Mouse (Mus musculus) megakaryocyte, embryonic 14.5 days (primary cell): ENCODE data around the gene Nat8f2. TPM values are rescaled to one million over a fixed set of nuclear protein-coding genes. Genes with fewer than 3 reads are reported as not detected.
"Not testable (repeated sequence)": the region's sequence is repeated elsewhere in the genome, so short reads cannot be mapped to it uniquely, and the experiment has no call there.

Experiments used
- H3K27me3 ChIP-seq: replicated peaks from 2 replicates; pipeline ENCODE3; 2012; ENCODE audit warnings: inconsistent platforms
- H3K36me3 ChIP-seq: replicated peaks from 2 replicates; pipeline ENCODE3; 2012; ENCODE audit warnings: low read length, inconsistent platforms, mixed read lengths
- H3K4me1 ChIP-seq: 2 replicates; pipeline ENCODE4 v1.6.1; 2012; ENCODE audit warnings: inconsistent platforms
- H3K4me3 ChIP-seq: replicated peaks from 2 replicates; pipeline ENCODE3; 2012; ENCODE audit warnings: moderate library complexity, mild to moderate bottlenecking, inconsistent platforms
- H3K9me3 ChIP-seq: 2 replicates; pipeline ENCODE4 v1.6.1; 2012; ENCODE audit warnings: inconsistent platforms
- FLI1 ChIP-seq: IDR thresholded peaks from 2 replicates; pipeline ENCODE4 v1.6.1; 2012; ENCODE audit warnings: low read length, inconsistent platforms, mixed read lengths
- GATA1 ChIP-seq: IDR thresholded peaks from 3 replicates; pipeline ENCODE4 v1.6.1; 2012; ENCODE audit warnings: mixed read lengths, low read length, inconsistent platforms, borderline replicate concordance
- polyA plus RNA-seq: library from polyadenylated mRNA; stranded (reverse); fragments of >175 nt; gene quantifications from 2 replicates; pipeline ENCODE4 v1.2.3, GENCODE M21; 2012; ENCODE audit warnings: low replicate concordance; ENCODE audit not compliant: insufficient read depth

The Nat8f2 gene
- polyA plus RNA-seq, 1 experiment, result not detected

GRCm38 (mm10) chr6:85888961-85889360 lies 20.0 kb upstream of the Nat8f2 start:
- TF ChIP-seq FLI1 (no peak), GATA1 (no peak)
- Histone ChIP-seq H3K4me3 (no peak overlapping the region), H3K36me3 (no peaks in the 10 kb centered on the region), H3K9me3 (peaks cover 57% of the 10 kb centered on the region), H3K4me1 (no peaks in the 10 kb centered on the region), H3K27me3 (peaks cover 3% of the 10 kb centered on the region)

DNA sequence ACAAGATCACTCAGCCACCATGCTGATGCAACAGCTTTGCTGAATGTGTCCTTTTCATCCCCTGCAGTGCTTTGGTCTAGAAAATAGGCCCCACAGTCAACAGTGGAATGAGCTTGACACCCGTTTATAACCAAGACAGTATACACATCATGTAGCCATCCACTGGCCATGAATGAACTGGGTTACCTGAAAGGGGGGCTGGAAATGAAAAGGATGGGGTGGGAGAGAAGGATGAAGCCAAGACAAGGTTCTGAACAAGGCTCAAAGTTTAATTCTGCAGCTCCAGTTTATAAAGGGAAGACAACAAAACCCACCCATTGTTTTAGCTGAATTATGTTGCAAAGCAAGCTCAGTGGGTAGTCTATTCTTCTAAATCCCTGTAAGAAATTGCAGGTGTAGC lies 15.4 kb upstream of the Nat8f2 start:
- Histone ChIP-seq H3K27me3 (no peaks in the 10 kb centered on the region), H3K36me3 (no peaks in the 10 kb centered on the region), H3K4me1 (no peaks in the 10 kb centered on the region), H3K9me3 (peaks cover 35% of the 10 kb centered on the region), H3K4me3 (no peak overlapping the region)
- no peak for TF ChIP-seq GATA1
- TF ChIP-seq FLI1, result no peak

- H3K9me3 ChIP-seq, result peaks cover 27% of the 10 kb centered on the region
- H3K4me3 ChIP-seq, H3K36me3 ChIP-seq, H3K27me3 ChIP-seq, H3K4me1 ChIP-seq: not testable (repeated sequence)
Measured at GRCm38 (mm10) chr6:85883246-85883645, 14.3 kb upstream of the Nat8f2 start.

DNA sequence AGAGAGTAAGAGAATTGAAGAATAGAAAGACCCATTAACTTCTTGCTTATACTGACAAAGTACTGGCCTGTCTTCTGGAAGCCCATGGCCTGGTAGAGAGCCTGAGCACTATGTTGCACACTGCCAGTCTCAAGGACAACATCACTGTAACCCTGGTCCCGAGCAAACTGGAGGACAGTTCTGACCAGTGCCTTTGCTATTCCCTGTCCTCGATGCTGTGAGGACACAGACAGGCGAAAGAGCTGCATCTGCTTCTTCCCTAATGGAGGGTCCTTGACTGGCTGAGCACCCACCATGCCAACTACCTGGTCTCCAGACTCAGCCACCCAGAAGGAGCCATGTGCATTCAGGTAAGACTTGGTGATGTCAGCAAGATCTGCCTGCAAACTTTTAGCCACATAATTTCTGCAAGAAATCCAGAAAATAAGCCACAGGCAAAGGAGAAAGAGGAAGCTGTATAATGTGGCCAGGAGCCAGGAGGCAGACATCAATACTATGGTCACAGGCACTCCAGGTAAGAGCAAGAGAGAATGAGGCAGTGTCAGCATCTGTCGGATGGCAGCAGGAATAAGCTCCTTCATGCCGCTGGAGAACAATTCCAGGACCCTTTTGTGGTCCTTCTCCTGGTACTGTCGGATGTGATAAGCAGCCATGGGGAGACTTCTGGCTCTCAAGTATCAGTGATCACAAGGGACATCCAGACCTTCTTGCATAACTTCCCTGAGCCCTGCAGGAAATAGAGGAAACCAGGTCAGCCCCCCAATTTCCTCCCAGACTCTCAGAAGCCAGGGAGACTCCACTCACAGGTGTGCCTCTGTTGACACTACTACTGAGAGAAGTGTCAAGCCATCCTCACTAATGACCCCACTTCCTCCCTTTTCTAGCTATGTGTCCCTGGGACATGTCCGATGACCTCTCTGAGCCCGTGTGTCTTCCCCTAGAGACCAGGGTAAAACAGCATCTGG lies 950 bp downstream of the Nat8f2 start:
- Histone ChIP-seq H3K4me1 (no peaks in the 10 kb centered on the region), H3K9me3 (0 out of 2 replicates have a peak, but pooled peaks cover 7% of the 10 kb centered on the region), H3K4me3 (no peak overlapping the region), H3K36me3 (no peaks in the 10 kb centered on the region), H3K27me3 (peaks cover 9% of the 10 kb centered on the region)
- no peak for TF ChIP-seq GATA1
- TF ChIP-seq FLI1, result no peak

DNA sequence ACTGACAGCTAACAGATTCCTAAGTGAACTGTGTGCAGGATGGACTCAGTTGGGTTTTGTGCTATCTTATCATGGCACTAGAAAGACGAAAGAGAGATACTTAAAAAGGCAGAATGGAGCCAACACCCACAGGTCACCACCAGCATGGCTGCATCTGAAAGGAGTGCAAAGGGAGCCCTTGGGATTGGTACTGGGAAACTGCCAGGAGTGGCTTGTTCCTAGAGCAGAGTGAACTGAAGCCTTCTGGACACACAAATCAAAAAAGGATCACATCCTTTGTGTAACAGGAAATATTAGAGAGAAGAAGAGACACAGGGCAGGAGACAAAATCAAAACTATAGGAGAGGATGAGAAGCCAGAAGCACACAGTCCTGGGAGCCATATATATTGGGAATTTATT lies 2.0 kb downstream of the Nat8f2 start:
- H3K36me3 ChIP-seq, H3K4me1 ChIP-seq, H3K27me3 ChIP-seq, H3K4me3 ChIP-seq, H3K9me3 ChIP-seq: not testable (repeated sequence)

- not testable (repeated sequence) for H3K9me3 ChIP-seq, H3K4me1 ChIP-seq, H3K36me3 ChIP-seq, H3K4me3 ChIP-seq
- peaks cover 12% of the 10 kb centered on the region for H3K27me3 ChIP-seq
Measured at GRCm38 (mm10) chr6:85866166-85866565, 2.8 kb downstream of the Nat8f2 start.

DNA sequence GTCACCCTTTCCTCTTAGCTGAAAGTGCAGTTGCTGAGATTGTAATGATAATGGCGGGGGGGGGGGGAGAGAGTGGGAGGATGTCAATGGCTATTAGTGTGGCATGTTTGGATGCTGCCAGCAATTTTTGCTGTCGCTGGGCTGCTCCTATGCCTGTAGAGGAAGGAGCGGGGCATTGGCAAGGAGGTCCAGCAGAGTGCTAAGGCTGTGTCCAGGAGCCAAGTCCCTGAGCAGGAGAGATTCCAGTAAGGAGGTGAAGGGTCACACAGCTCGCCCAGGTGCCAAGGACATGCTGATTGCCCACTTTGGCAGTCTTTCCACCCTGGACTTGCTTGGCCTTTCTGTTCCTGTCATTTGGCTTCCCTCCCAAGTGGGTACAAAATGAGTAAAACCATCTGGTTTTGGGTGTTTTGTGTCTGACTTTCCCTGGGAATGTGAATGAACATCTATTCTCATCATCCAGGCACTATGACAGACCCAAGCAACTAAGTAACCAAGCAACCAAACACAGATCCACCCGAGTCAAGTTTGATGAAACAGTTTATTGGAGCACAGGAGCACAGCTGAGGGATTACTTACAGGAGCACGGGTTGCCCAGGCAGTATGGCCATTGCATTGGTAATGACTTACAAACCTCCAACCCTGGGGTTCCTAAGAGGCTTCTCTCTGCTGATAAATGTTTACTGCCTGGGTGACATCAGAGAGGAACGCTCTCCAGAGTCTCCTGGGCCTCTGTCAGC lies 3.9 kb downstream of the Nat8f2 start:
- not testable (repeated sequence) for H3K9me3 ChIP-seq, H3K4me1 ChIP-seq, H3K36me3 ChIP-seq, H3K4me3 ChIP-seq
- H3K27me3 ChIP-seq, result peaks cover 21% of the 10 kb centered on the region

GRCm38 (mm10) chr6:85863840-85864239 lies 5.1 kb downstream of the Nat8f2 start:
- Histone ChIP-seq H3K27me3 (peaks cover 33% of the 10 kb centered on the region), H3K36me3 (no peaks in the 10 kb centered on the region), H3K4me3 (no peak overlapping the region), H3K9me3 (0 out of 2 replicates have a peak, but pooled peaks cover 7% of the 10 kb centered on the region), H3K4me1 (no peaks in the 10 kb centered on the region)
- TF ChIP-seq FLI1 (no peak), GATA1 (no peak)

GRCm38 (mm10) chr6:85863136-85863535 lies 5.8 kb downstream of the Nat8f2 start:
- TF ChIP-seq FLI1 (no peak), GATA1 (no peak)
- H3K9me3 ChIP-seq, result 0 out of 2 replicates have a peak, but pooled peaks cover 7% of the 10 kb centered on the region
- H3K27me3 ChIP-seq, result peaks cover 34% of the 10 kb centered on the region
- no peaks in the 10 kb centered on the region for H3K4me1 ChIP-seq
- H3K4me3 ChIP-seq, result no peak overlapping the region
- H3K36me3 ChIP-seq, result no peaks in the 10 kb centered on the region

- 0 out of 2 replicates have a peak, but pooled peaks cover 7% of the 10 kb centered on the region for H3K9me3 ChIP-seq
- H3K4me3 ChIP-seq, result no peak overlapping the region
- H3K4me1 ChIP-seq, result no peaks in the 10 kb centered on the region
- TF ChIP-seq FLI1 (no peak), GATA1 (no peak)
- no peaks in the 10 kb centered on the region for H3K36me3 ChIP-seq
- peaks cover 31% of the 10 kb centered on the region for H3K27me3 ChIP-seq
Measured at GRCm38 (mm10) chr6:85862565-85862964, 6.4 kb downstream of the Nat8f2 start.

DNA sequence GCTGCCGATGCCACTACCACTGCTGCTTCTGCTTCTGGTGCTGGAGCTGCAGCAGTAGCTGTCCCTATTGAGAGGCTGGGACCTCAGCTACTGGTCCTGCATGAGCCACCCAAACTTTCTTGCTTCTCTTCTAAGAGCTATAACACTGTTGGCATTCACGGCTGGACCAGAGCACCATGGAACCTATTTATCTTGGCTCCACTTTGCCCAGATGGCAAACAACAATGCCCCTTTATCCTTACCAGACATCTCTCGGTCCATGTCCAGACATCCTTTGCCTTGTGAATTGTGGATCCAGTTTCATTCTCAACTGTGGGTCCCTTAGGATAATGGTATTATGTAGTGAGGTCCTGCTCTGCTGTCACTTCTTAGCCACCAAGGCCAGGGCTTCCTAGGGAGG lies 7.7 kb downstream of the Nat8f2 start:
- Histone ChIP-seq H3K27me3 (peaks cover 31% of the 10 kb centered on the region), H3K9me3 (0 out of 2 replicates have a peak, but pooled peaks cover 7% of the 10 kb centered on the region), H3K36me3 (no peaks in the 10 kb centered on the region), H3K4me3 (no peak overlapping the region), H3K4me1 (no peaks in the 10 kb centered on the region)
- TF ChIP-seq FLI1, result no peak
- TF ChIP-seq GATA1, result no peak
